Mouse (Mus musculus) limb, embryonic 10.5 days (tissue): ENCODE measurements at regions not wholly inside any gene's neighbourhood (a gene's known extent, or its start where the extent isn't known, plus 50 kb on each side); places are given as distances from the start of the nearest gene placed in this dataset.

ENCODE experiments used
- DNase-seq: peaks from one replicate; pipeline ENCODE4 v3.0.0-alpha.2; 2017; ENCODE audit warnings: low spot score
- H3K27ac ChIP-seq: fragments of 300-500 bp; sonication (generic); 2 replicates; pipeline ENCODE4 v1.5.1; 2016; ENCODE audit warnings: mild to moderate bottlenecking
- H3K27me3 ChIP-seq: fragments of 300-500 bp; sonication (generic); 2 replicates; pipeline ENCODE4 v1.6.1; 2016; ENCODE audit warnings: low read depth, mild to moderate bottlenecking; ENCODE audit not compliant: poor library complexity, severe bottlenecking
- H3K36me3 ChIP-seq: fragments of 300-500 bp; sonication (generic); 2 replicates; pipeline ENCODE4 v1.6.1; 2016; ENCODE audit warnings: mild to moderate bottlenecking, moderate library complexity
- H3K4me1 ChIP-seq: fragments of 300-500 bp; sonication (generic); 2 replicates; pipeline ENCODE4 v1.6.1; 2016
- H3K4me3 ChIP-seq: fragments of 300-500 bp; sonication (generic); 2 replicates; pipeline ENCODE4 v1.5.1; 2016; ENCODE audit warnings: mild to moderate bottlenecking, moderate library complexity
- H3K9me3 ChIP-seq: fragments of 300-500 bp; sonication (generic); replicated peaks from 2 replicates; pipeline ENCODE4 v1.6.1; 2016; ENCODE audit warnings: mild to moderate bottlenecking
- WGBS: fragments of 180-500 bp; shearing (Covaris S2); methylation state at CpG from one replicate; pipeline ENCODE4 v1.1.7; 2016; 5-methylcytosine and 5-hydroxymethylcytosine counted together

DNA sequence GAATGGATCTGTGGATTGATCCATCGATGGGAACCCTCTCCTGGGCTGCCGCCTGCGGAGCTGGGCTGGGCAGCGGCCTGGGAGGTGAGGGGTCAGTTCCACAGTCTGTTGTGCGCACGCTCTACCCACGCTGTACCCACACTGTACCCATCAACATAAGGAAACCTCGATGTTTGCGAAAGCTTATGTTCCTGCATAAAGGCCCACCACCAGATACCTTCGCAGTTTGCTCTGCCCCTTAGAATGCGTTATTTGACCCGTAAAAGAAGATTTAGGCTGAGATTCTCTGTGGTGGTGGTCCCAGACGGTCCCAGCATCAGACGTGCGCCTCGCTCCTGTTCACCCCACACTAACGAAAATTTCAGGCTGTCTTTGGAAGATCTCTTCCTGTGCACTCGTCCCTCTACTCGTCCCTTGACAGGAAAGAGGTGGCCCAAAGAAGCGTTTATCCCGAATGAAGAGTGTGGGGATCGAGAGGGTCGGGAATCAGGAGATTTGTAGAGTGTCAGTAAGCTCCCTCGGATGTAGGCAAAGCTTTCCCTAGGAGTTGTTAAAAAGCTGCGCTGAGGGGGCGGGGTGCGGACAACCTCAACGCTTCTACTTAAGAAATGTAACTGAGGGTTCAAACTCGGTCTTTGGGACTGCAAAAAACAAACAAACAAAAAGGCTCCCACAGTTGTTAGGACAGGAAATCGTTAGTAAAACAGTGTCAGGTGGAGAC, 123.9 kb downstream of the Tmem161b start:
- peaks cover 72% of the 10 kb centered on the region for H3K27me3 ChIP-seq
- no peaks in the 10 kb centered on the region for H3K36me3 ChIP-seq
- no peak overlapping the region; the same call in 1 of the 2 replicates for H3K4me3 ChIP-seq
- H3K9me3 ChIP-seq: no peaks in the 10 kb centered on the region
- peak; percentile 54 for DNase-seq
- peaks cover 21% of the 10 kb centered on the region for H3K4me1 ChIP-seq
- no peak overlapping the region for H3K27ac ChIP-seq
- WGBS: under 1% methylated on average over 30 of the region's 30 CpGs

DNA sequence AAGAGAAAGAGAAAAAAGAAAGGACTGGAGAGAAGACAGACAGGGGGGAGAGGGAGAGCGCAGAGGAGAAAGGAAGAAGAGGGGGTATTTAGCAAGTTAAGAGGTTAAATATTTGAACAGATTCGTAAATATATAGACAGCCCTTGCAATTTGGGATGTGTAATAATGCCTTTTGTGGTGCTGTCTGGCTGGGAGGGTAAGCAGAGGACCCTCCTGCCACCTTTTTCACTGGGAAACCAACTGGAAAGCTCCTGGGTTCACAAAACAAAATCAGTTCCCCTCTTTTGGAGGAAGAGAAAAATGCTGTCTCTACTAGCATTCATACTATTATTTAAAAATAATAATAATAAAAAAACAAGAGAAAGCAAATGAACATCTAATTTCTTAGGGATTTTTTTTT, 124.5 kb downstream of the Tmem161b start:
- DNase-seq: no peak
- Histone ChIP-seq H3K27ac (no peak overlapping the region), H3K4me1 (peaks cover 21% of the 10 kb centered on the region), H3K9me3 (no peaks in the 10 kb centered on the region), H3K4me3 (no peak overlapping the region), H3K27me3 (peaks cover 67% of the 10 kb centered on the region), H3K36me3 (no peaks in the 10 kb centered on the region)
- 1% methylated on average over 2 of the region's 2 CpGs for WGBS

DNA sequence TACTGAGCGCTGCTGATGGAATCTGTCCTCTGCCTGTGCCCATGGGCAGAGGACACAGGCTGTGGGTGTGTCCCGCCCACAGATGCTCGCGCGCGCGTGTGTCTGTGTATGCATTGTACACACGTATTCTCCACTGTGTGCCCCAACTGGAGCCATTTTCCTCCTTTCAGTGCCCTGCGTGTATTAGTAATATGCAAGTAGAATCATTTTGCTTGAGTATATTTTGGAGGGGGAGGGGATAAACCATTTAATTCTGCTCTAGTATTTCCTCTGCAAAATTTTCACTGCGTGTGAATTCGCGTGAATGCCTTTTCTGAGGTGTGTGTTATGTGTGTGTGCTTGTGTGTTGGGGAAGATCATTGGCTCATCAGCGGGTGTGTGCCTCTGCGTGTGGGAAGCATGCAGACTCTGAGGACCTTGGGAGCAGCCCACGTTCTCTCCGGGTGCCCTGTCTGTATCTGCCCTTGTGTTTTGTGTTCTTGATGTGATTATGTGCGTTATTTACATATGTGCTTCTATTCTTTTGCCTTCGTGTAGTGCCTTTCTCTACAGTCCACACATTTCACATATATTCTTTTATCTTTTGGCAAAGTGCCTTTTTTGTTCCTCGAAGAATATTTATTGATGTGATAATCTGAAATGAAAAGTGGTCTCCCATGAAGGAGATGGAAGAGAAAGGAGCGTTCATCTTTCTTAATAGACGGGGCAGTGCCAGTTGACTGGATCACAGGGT, 125.3 kb downstream of the Tmem161b start:
- H3K27ac ChIP-seq: no peak overlapping the region
- H3K4me3 ChIP-seq: peak overlapping the region; percentile 56
- H3K9me3 ChIP-seq: no peaks in the 10 kb centered on the region
- peak; percentile 44 for DNase-seq
- peaks cover 21% of the 10 kb centered on the region for H3K4me1 ChIP-seq
- H3K36me3 ChIP-seq: no peaks in the 10 kb centered on the region
- peaks cover 59% of the 10 kb centered on the region for H3K27me3 ChIP-seq
- WGBS: 1% methylated on average over 21 of the region's 21 CpGs

DNA sequence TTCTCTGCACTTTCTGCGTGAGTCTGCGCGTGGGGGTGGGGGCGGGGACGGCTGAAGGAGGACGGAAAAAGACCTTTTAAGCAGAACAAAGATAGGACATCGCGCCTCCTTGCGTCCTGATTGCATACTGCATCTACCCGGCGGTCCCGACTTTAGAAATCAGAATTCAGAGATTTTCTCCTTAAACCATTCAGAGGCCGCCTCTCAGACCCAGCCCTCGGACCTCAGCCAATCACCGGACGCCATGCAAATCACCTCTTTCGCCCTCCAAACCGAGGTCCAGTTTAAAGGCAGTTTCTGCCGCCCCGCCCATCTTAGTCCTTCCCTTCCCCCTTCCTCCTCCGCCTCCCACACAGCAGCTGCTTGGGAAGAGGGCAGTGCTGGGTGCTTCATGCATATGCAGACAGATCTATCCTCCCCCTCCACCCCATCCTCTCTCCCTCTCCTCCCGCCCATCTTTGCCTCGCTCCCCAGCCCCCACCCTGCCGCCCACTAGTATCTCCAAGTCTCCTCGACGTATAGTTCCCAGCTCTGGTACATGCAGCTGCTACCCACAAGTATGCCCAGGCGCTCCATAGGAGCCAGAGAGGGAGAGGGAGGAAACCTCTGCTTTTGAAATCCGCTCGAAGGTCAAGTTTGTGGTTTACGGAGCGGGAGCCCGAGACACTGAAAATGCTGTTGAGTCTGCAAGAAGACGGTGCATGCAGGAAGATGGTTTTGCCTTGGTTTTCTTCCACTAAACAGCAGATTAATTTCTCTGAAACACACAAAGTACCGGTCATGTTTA, 126.0 kb downstream of the Tmem161b start:
- Histone ChIP-seq H3K27me3 (peaks cover 55% of the 10 kb centered on the region), H3K9me3 (no peaks in the 10 kb centered on the region), H3K4me3 (peak overlapping the region; percentile 56), H3K36me3 (no peaks in the 10 kb centered on the region), H3K4me1 (peaks cover 21% of the 10 kb centered on the region), H3K27ac (peak overlapping the region; percentile 80)
- under 1% methylated on average over 34 of the region's 34 CpGs for WGBS
- DNase-seq: peak; percentile 93

DNA sequence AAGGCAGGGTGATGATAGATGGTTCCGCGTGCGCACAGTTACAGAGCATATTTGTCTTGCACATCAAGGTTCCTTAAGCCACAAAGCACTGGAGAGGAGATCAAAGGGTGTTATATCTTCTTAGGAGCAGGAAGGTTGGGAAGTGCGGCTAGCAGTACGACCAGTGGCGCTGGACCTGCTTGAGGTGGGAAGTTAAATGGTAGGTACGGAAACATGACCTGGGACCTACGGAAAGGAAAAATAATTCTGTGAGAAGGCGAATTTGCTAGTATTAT, 126.5 kb downstream of the Tmem161b start:
- under 1% methylated on average over 9 of the region's 9 CpGs for WGBS
- H3K9me3 ChIP-seq: no peaks in the 10 kb centered on the region
- peak overlapping the region; percentile 80 for H3K27ac ChIP-seq
- DNase-seq: peak; percentile 60
- peaks cover 49% of the 10 kb centered on the region for H3K27me3 ChIP-seq
- H3K36me3 ChIP-seq: no peaks in the 10 kb centered on the region
- peak overlapping the region; percentile 56 for H3K4me3 ChIP-seq
- peaks cover 21% of the 10 kb centered on the region for H3K4me1 ChIP-seq

DNA sequence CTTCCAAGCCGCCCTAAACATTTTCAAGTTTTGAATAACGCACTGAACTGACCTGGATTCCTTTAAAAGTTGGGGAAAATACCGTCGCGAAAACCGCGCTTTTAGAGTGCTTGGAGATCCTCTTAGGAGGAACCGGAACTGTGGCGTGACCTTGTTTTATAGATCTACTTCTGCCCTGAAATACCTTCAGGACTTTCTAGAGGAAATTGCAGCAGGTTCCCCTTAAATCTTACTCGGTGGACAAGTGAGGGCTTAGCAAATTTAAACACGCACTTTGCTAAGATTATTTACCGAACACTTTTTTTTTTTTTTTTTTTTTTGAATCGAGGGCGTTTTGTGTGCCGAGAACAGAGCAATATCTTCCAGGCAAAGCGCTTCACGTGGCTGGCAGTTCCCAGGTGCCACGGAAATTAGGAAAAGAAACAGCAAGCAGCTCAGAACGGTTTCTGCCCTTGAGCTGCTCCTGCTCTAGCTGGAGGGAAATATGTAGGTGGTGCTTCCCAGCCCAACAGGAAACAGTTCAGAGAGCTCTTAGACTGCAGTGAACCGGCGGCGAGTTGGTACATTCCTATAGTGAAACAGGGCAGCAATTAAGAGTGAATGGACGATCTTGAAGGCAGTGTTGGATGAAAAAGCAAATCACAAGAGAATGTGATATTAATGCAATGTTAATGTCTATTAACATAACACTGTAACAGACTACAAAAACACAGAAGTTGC, 127.1 kb downstream of the Tmem161b start:
- DNase-seq: peak; percentile 60
- H3K27me3 ChIP-seq: peaks cover 44% of the 10 kb centered on the region
- H3K4me3 ChIP-seq: peak overlapping the region; percentile 56
- H3K27ac ChIP-seq: peak overlapping the region; percentile 80
- no peaks in the 10 kb centered on the region for H3K9me3 ChIP-seq
- WGBS: under 1% methylated on average over 23 of the region's 23 CpGs
- H3K36me3 ChIP-seq: no peaks in the 10 kb centered on the region
- peaks cover 21% of the 10 kb centered on the region for H3K4me1 ChIP-seq

DNA sequence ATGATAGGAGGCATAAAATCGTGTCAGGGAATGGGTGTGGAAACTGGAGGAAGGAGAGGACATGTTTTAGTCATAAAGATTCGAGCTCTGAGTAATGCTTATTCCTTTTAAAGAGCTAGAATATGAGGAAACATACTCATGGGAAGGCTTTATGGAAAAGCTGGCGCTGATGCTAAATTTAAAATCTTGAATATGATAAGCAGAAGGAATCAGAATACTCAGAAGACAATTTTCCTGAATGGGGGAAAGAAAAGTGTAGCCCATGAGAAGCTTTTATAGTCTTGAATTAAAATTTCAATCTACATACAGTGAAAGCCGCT, 127.6 kb downstream of the Tmem161b start:
- 36% methylated on average over 4 of the region's 4 CpGs for whole genome bisulfite sequencing
- Histone ChIP-seq H3K27ac (no peak overlapping the region; the same call in 1 of the 2 replicates), H3K36me3 (no peaks in the 10 kb centered on the region), H3K4me1 (peaks cover 21% of the 10 kb centered on the region), H3K4me3 (peak overlapping the region; percentile 56), H3K27me3 (peaks cover 39% of the 10 kb centered on the region), H3K9me3 (no peaks in the 10 kb centered on the region)
- no peak for DNase-seq

DNA sequence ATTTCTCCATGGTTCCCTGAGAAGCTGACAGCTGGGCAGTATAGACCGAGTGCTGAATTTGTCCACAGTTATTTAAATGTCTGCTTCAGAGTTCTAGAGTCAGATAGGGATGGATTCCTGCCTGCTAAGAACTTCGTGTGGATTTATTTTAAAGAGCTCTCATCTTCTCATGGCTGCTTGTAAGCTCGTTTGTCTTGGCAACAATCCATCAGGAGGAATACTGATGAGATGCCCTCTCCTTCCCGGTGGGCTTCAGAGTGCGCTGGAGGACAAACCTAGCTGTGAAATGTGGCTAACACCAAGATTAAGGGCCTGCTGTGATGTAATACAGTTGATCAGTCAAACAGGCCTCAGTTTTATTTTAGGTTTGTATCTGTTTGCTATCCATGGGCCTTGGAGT, 128.7 kb downstream of the Tmem161b start:
- no peak overlapping the region for H3K4me3 ChIP-seq
- peaks cover 28% of the 10 kb centered on the region for H3K27me3 ChIP-seq
- no peaks in the 10 kb centered on the region for H3K36me3 ChIP-seq
- peaks cover 18% of the 10 kb centered on the region for H3K4me1 ChIP-seq
- H3K9me3 ChIP-seq: no peaks in the 10 kb centered on the region
- no peak overlapping the region for H3K27ac ChIP-seq
- 63% methylated on average over 5 of the region's 5 CpGs for WGBS
- no peak for DNase-seq

DNA sequence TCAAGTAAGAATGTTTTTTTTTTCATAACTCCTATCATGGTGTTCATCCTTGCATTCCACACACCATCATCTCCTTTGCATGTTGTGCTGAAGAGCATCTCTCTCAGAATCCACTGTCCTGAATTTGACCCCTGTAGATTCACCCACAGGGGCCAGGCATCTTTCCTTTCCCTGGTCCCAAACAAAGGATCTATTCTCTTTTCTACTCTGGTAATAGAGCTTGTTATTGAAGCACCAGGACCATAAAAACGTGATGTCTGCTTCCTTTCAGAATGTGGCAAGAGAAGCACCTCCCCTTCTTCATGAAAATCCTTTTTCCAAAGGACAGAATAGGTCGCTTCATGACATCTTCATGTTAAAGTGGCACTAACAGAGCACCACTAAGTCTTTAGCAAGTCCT, 134.4 kb downstream of the Tmem161b start:
- no peaks in the 10 kb centered on the region for H3K27me3 ChIP-seq
- H3K9me3 ChIP-seq: no peaks in the 10 kb centered on the region
- no peaks in the 10 kb centered on the region for H3K4me1 ChIP-seq
- H3K27ac ChIP-seq: no peak overlapping the region
- 56% methylated on average over 2 of the region's 2 CpGs for WGBS
- no peaks in the 10 kb centered on the region for H3K36me3 ChIP-seq
- H3K4me3 ChIP-seq: no peak overlapping the region
- DNase-seq: no peak

DNA sequence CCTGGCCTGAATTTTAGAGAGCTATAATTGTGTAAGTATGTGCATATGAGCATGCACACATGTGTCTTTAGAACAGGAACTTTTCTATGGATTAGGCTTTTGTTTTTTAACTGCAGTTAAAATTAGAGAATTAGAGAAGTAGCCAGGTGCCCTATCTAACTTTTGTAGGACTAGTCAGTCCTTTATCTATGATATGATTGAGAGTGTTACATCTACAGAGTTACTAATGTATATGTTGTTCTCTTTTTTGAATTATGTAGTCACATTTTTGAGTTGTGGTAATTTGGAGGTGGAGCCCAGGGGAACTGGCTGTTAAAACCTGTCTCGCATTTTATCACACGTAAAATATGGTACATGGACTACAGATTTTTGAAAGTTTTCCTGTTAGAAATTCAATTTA, 138.4 kb downstream of the Tmem161b start:
- WGBS: 98% methylated on average over 2 of the region's 2 CpGs
- H3K36me3 ChIP-seq: no peaks in the 10 kb centered on the region
- no peaks in the 10 kb centered on the region for H3K27me3 ChIP-seq
- H3K9me3 ChIP-seq: no peaks in the 10 kb centered on the region
- no peak overlapping the region for H3K4me3 ChIP-seq
- H3K27ac ChIP-seq: no peak overlapping the region
- DNase-seq: no peak
- H3K4me1 ChIP-seq: no peaks in the 10 kb centered on the region

DNA sequence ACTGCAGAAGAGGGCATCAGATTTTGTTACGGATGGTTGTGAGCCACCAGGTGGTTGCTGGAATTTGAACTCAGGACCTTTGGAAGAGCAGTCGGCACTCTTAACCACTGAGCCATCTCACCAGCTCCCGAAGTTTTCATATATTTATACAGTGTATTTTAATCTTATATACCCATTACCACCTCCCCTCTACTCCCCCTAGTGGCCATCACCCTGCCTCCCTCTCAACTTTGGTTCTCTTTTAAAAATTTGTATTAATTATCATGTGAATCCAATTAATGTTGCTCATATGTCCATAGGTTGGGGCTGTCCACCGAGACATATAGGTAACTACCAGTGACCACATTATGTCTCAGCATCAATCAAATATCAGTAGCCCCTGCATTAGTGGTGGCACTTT, 142.0 kb downstream of the Tmem161b start:
- WGBS: 91% methylated on average over 4 of the region's 4 CpGs
- no peaks in the 10 kb centered on the region for H3K4me1 ChIP-seq
- no peaks in the 10 kb centered on the region for H3K9me3 ChIP-seq
- no peaks in the 10 kb centered on the region for H3K36me3 ChIP-seq
- H3K27me3 ChIP-seq: no peaks in the 10 kb centered on the region
- no peak overlapping the region for H3K27ac ChIP-seq
- no peak overlapping the region for H3K4me3 ChIP-seq
- DNase-seq: no peak

DNA sequence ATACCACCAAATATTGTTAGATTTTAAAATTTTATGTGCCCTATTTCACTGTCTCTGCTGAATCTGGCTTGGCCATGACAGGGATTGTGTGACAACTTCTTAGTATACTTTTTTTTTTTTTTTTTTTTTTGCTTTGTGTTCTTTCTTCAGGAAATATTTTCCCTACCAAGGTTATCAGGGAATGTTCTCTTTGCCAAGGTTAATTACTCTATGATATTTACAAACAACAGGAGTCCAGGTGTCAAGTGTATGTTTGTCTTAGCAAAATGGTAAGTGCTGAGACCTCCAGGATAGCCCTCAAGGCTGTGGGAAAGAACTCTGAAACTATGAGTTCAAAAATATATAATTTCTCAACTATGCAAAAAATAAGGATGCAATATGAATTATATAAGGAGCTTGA, 143.4 kb downstream of the Tmem161b start:
- no peak overlapping the region for H3K27ac ChIP-seq
- no peaks in the 10 kb centered on the region for H3K9me3 ChIP-seq
- H3K4me3 ChIP-seq: no peak overlapping the region
- H3K36me3 ChIP-seq: no peaks in the 10 kb centered on the region
- DNase-seq: no peak
- H3K27me3 ChIP-seq: no peaks in the 10 kb centered on the region
- no peaks in the 10 kb centered on the region for H3K4me1 ChIP-seq

DNA sequence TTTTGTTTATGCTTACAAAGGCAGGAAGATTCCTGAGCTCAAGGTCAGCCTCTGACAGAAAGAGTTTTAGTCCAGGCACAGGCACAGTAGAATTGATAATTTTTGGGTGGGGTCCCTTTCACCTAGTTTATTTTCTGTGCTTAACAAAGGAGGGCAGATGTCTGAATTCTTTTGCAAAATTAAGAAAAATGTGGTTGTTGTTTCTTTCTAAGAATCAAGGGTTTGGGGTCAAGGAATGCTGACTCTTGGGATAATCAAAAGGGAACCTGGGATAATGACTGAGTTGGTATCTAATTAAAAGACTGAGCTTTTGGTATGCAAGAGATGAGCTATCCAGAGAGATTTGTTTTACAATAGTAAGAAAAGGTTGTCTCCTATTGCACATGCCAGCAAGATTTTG, 143.9 kb downstream of the Tmem161b start:
- H3K27ac ChIP-seq: no peak overlapping the region
- DNase-seq: no peak
- H3K4me3 ChIP-seq: no peak overlapping the region
- H3K36me3 ChIP-seq: no peaks in the 10 kb centered on the region
- H3K4me1 ChIP-seq: no peaks in the 10 kb centered on the region
- H3K27me3 ChIP-seq: no peaks in the 10 kb centered on the region
- H3K9me3 ChIP-seq: no peaks in the 10 kb centered on the region
